In genomic region chr12:72104525-72105281, GRCm38 (mm10) we compare ENCODE assay signal across 8 mouse cellular contexts. TPM values are rescaled to one million over a fixed set of nuclear protein-coding genes. Genes with fewer than 3 reads are reported as not detected.
DNase-seq lines count a peak whose midpoint lies in the region; ATAC-seq and TF ChIP-seq lines count a peak whose summit lies in the region.

No protein-coding gene starts in this region.

- TF ChIP-seq CTCF in MEL (IDR thresholded peaks at IDR 0.05 in 2 of 3, conservative IDR thresholded peaks at IDR 0.05 in 1 of 3; ENCODE audit: control insufficient read depth in 1 of 3, insufficient read depth in 1 of 3, low read depth in 2 of 3, low read length in 3 of 3, poor library complexity in 1 of 3, severe bottlenecking in 1 of 3), result peak; percentile 49 to 87 (median 71)

- no peaks in the 10 kb centered on the region for H3K9me3 ChIP-seq in MEL (replicated peaks; ENCODE audit: insufficient read depth, low read length)
- no peaks in the 10 kb centered on the region for H3K9me3 ChIP-seq in forebrain, embryonic 16.5 days (ENCODE audit: control insufficient read depth, low read length)
- H3K9me3 ChIP-seq in liver, embryonic 11.5 days (ENCODE audit: control insufficient read depth, low read length), result no peaks in the 10 kb centered on the region

- H3K27ac ChIP-seq in MEL (ENCODE audit: control insufficient read depth, low read depth, low read length), result no peak overlapping the region
- no peak overlapping the region for H3K27ac ChIP-seq in forebrain, embryonic 16.5 days (ENCODE audit: low read length)
- no peak overlapping the region for H3K27ac ChIP-seq in liver, embryonic 11.5 days (ENCODE audit: low read depth, low read length)

- H3K79me2 ChIP-seq in MEL (ENCODE audit: control insufficient read depth, insufficient read depth, low read length, poor library complexity), result no peaks in the 10 kb centered on the region

- DNase-seq in MEL (ENCODE audit: low read depth, low spot score), result peak; percentile 87
- peak; percentile 80 to 84 for DNase-seq in heart, postnatal 10 days
- peak; percentile 74 for DNase-seq in kidney, postnatal 14 days
- peak; percentile 37 for DNase-seq in liver, embryonic 11.5 days (ENCODE audit: low spot score)
- peak; percentile 71 for DNase-seq in naive thymus-derived CD4-positive, alpha-beta T cell, adult 2 months (ENCODE audit: low read depth)
- DNase-seq in thymus, postnatal 25 days, result peak; percentile 30

- H3K9ac ChIP-seq in MEL (ENCODE audit: control insufficient read depth, low read depth, low read length, poor library complexity, severe bottlenecking), result peak overlapping the region; percentile 61
- no peak overlapping the region for H3K9ac ChIP-seq in forebrain, embryonic 16.5 days (replicated peaks; ENCODE audit: low read depth, low read length)
- no peak overlapping the region for H3K9ac ChIP-seq in liver, embryonic 11.5 days (ENCODE audit: low read depth, low read length)

- peak; percentile 84 for TF ChIP-seq RAD21 in MEL (IDR thresholded peaks at IDR 0.05; ENCODE audit: low read depth, low read length)

- TF ChIP-seq POLR2A in MEL (IDR thresholded peaks at IDR 0.05; ENCODE audit: control insufficient read depth in 1 of 2, insufficient read depth in 1 of 2, low read depth in 1 of 2, low read length in 2 of 2, poor library complexity in 1 of 2), result no peak

- H3K36me3 ChIP-seq in MEL (ENCODE audit: control insufficient read depth in 1 of 2, insufficient read depth in 2 of 2, low read length in 2 of 2), result no peaks in the 10 kb centered on the region
- peaks cover 12% of the 10 kb centered on the region; the same call in 1 of the 2 replicates for H3K36me3 ChIP-seq in forebrain, embryonic 16.5 days (ENCODE audit: control insufficient read depth, insufficient read depth)
- no peaks in the 10 kb centered on the region for H3K36me3 ChIP-seq in liver, embryonic 11.5 days (ENCODE audit: control insufficient read depth, insufficient read depth, low read length)

- WGBS in forebrain, embryonic 16.5 days, result 30% methylated on average over 14 of the region's 14 CpGs
- 32% methylated on average over 14 of the region's 14 CpGs for WGBS in liver, embryonic 11.5 days

- peaks cover 0 to 1% of the 10 kb centered on the region in 2 experiments; a peak in 1 of 4 replicates for H3K27me3 ChIP-seq in MEL (ENCODE audit: control insufficient read depth in 1 of 2, insufficient read depth in 2 of 2, low read length in 2 of 2)
- H3K27me3 ChIP-seq in forebrain, embryonic 16.5 days (replicated peaks; ENCODE audit: control insufficient read depth, insufficient read depth, low read length), result no peaks in the 10 kb centered on the region
- no peaks in the 10 kb centered on the region for H3K27me3 ChIP-seq in liver, embryonic 11.5 days (replicated peaks; ENCODE audit: control insufficient read depth, insufficient read depth, low read length)

- no peak overlapping the region for H3K4me2 ChIP-seq in forebrain, embryonic 16.5 days (ENCODE audit: low read length)
- H3K4me2 ChIP-seq in liver, embryonic 11.5 days, result peak overlapping the region; percentile 21; the same call in 1 of the 2 replicates

- no peak for TF ChIP-seq EP300 in MEL (IDR thresholded peaks at IDR 0.05; ENCODE audit: low read depth in 1 of 2, low read length in 2 of 2)

- intact Hi-C loops in heart, postnatal 10 days (cut with DNase I), result loop anchor here (1.0 to 10.0 kb wide), 5 partner anchors 93 to 870 kb away; partner anchors contain the start of gene Dhrs7

- peak; percentile 61; the same call in 1 of the 2 replicates for ATAC-seq in cerebellum, adult (ENCODE audit: insufficient number of reproducible peaks, low FRiP score, low TSS enrichment)
- ATAC-seq in forebrain, embryonic 16.5 days, result peak; percentile 63
- peak; percentile 71 for ATAC-seq in liver, embryonic 11.5 days (replicated peaks; ENCODE audit: low FRiP score)

- H3K4me1 ChIP-seq in MEL (ENCODE audit: control insufficient read depth in 1 of 2, insufficient read depth in 2 of 2, low read length in 2 of 2), result no peaks in the 10 kb centered on the region; a peak in 2 of 4 replicates
- peaks cover 3% of the 10 kb centered on the region; the same call in 1 of the 2 replicates for H3K4me1 ChIP-seq in forebrain, embryonic 16.5 days (replicated peaks; ENCODE audit: control insufficient read depth, insufficient read depth, low read length)
- H3K4me1 ChIP-seq in liver, embryonic 11.5 days (replicated peaks; ENCODE audit: control insufficient read depth, insufficient read depth, low read length), result no peaks in the 10 kb centered on the region

- H3K4me3 ChIP-seq in MEL (ENCODE audit: control insufficient read depth in 1 of 2, insufficient read depth in 1 of 2, low read depth in 2 of 2, low read length in 2 of 2), result peak overlapping the region; percentile 48
- no peak overlapping the region for H3K4me3 ChIP-seq in forebrain, embryonic 16.5 days (replicated peaks; ENCODE audit: low read length)
- H3K4me3 ChIP-seq in liver, embryonic 11.5 days (ENCODE audit: low read depth, low read length), result no peak overlapping the region

TF ChIP-seq in MEL, 35 proteins besides CTCF, POLR2A, EP300 and RAD21:
- 0 out of 2 replicates have a peak, but pooled peaks have one; percentile 9 for TF ChIP-seq TCF12 (IDR thresholded peaks at IDR 0.05; ENCODE audit: low read depth, low read length)
- peak; percentile 7; the same call in 1 of the 2 replicates for TF ChIP-seq ELF1 (IDR thresholded peaks at IDR 0.05; ENCODE audit: low read depth, low read length)
- peak; percentile 58 for TF ChIP-seq ZC3H11A (IDR thresholded peaks at IDR 0.05; ENCODE audit: low read depth, low read length)
- TF ChIP-seq SMC3 (IDR thresholded peaks at IDR 0.05; ENCODE audit: low read depth, low read length), result peak; percentile 85
- no peak for TF ChIP-seq MAZ (IDR thresholded peaks at IDR 0.05; ENCODE audit: low read depth, low read length)

RNA-seq across cellular contexts. Expression of gene Jkamp, which starts 19.3 kb away (rescaled TPM):
- total RNA-seq in MEL (2012; rRNA removed), result 14.6 and 14.9 TPM in 2 replicates
- 10 to 100 TPM in 1 of 2 experiments, not detected in 1; 25.0 TPM for polyA plus RNA-seq in MEL (2012; ENCODE audit: insufficient read depth in 1 of 2, insufficient read length in 2 of 2, low read depth in 1 of 2, low replicate concordance in 2 of 2, missing spikeins in 1 of 2)
- 120 and 128 TPM in 2 replicates for polyA plus RNA-seq in forebrain, embryonic 16.5 days (2015; fragmentation: Nextera tagmentation; extraction: Ambion mirVana)
- total RNA-seq in heart, postnatal 10 days (2021), result 10 to 100 TPM; 28.2 to 34.6 TPM
- 31.1 and 35.4 TPM in 2 replicates for polyA plus RNA-seq in liver, embryonic 11.5 days (2014; fragmentation: Nextera tagmentation; extraction: Ambion mirVana)

RNA-seq across cellular contexts. Expression of gene L3hypdh, which starts 19.5 kb away (rescaled TPM):
- total RNA-seq in MEL (2012; rRNA removed), result 2.5 and 5.2 TPM in 2 replicates
- 1 to 10 TPM in 1 of 2 experiments, not detected in 1; 9.3 TPM for polyA plus RNA-seq in MEL (2012; ENCODE audit: insufficient read depth in 1 of 2, insufficient read length in 2 of 2, low read depth in 1 of 2, low replicate concordance in 2 of 2, missing spikeins in 1 of 2)
- 7.7 and 8.9 TPM in 2 replicates for polyA plus RNA-seq in forebrain, embryonic 16.5 days (2015; fragmentation: Nextera tagmentation; extraction: Ambion mirVana)
- 10 to 100 TPM; 10.3 to 13.8 TPM for total RNA-seq in heart, postnatal 10 days (2021)
- polyA plus RNA-seq in liver, embryonic 11.5 days (2014; fragmentation: Nextera tagmentation; extraction: Ambion mirVana), result 8.0 and 8.9 TPM in 2 replicates

RNA-seq across cellular contexts. Expression of gene Gpr135, which starts 33.8 kb away (rescaled TPM):
- total RNA-seq in MEL (2012; rRNA removed), result 0.10 and 0.19 TPM in 2 replicates
- polyA plus RNA-seq in MEL (2012; ENCODE audit: insufficient read depth in 1 of 2, insufficient read length in 2 of 2, low read depth in 1 of 2, low replicate concordance in 2 of 2, missing spikeins in 1 of 2), result under 1 TPM in 1 of 2 experiments, not detected in 1; 0.92 TPM
- polyA plus RNA-seq in forebrain, embryonic 16.5 days (2015; fragmentation: Nextera tagmentation; extraction: Ambion mirVana), result 4.2 and 5.2 TPM in 2 replicates
- total RNA-seq in heart, postnatal 10 days (2021), result under 1 TPM; 0.64 to 0.79 TPM
- polyA plus RNA-seq in liver, embryonic 11.5 days (2014; fragmentation: Nextera tagmentation; extraction: Ambion mirVana), result 0.31 and 0.33 TPM in 2 replicates

Comparison
In these comparisons a context has a peak if more than half of its experiments do, and no peak if none do; other contexts are left out.
1. DNase-seq: peak in every context shown above with its lines; median percentile 87 in MEL; 82 in heart, postnatal 10 days; 74 in kidney, postnatal 14 days; 71 in naive thymus-derived CD4-positive, alpha-beta T cell, adult 2 months; 37 in liver, embryonic 11.5 days; 30 in thymus, postnatal 25 days.
2. H3K4me3 ChIP-seq: peak in MEL (2 of 2); none in forebrain, embryonic 16.5 days (single experiment) and liver, embryonic 11.5 days (single experiment).
3. Peak in every context shown above with its lines, with median percentiles within 50 percentile points of each other: ATAC-seq.